Mouse (Mus musculus): ENCODE results near the gene Hcrtr1. TPM values are rescaled to one million over a fixed set of nuclear protein-coding genes. Genes with fewer than 3 reads are reported as not detected.
A peak's percentile ranks its signal among the peaks of the same experiment; 100 is the strongest.

The Hcrtr1 gene
- total RNA-seq (2021) = 1 to 10 TPM; 2.0 to 2.4 TPM

DNA sequence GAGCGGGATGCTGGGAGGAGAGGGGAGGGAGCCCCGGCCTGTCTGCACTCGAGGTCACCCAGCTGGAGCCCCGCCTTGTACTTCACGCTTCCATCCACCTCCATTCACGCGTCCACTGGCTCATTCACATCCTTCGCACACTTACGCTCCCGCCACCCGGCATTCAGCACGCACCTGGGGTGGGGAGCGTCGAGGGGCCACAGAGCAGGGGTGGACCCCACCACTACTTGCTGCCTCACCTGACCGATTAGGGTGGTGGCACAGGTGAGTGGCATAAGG lies at the start of gene Hcrtr1:
Gene Hcrtr1, minus strand, starts transcription at position 146 of the 279 bp plus-strand sequence.
- no peak for DNase-seq (ENCODE audit: low spot score in 2 of 2)
- intact Hi-C loops (cut with DNase I) = no loop called here

GRCm38 (mm10) chr4:130188806-130189297 lies 49.7 kb upstream of the Hcrtr1 start:
- DNase-seq (ENCODE audit: low spot score in 2 of 2) = peak; percentile 77 to 80
- intact Hi-C loops (cut with DNase I) = loop anchor here (1.0 to 2.0 kb wide), 2 partner anchors 51 to 230 kb away; no protein-coding TSS in a partner anchor

DNA sequence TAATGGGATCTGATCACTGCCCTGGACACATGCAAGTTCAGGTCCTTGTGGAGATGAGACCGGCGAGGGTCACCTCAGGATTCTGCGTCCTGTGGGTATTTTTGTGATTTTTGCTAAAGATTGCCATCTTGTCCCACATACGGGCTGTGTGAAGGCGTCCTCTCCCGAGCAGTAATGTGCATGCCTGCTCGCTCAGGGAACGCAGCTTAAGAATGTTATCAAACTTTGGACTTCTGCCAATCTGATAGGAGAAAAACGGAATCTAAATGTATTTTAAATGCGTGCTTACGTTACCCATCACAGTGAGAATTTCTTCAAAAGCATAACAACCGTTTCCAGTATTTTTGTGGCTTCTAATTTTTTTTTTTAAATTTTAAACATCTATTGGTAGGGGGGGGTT lies 47.7 kb upstream of the Hcrtr1 start:
- no peak for DNase-seq (ENCODE audit: low spot score in 2 of 2)
- intact Hi-C loops (cut with DNase I) = no loop called here

GRCm38 (mm10) chr4:130186450-130186849 lies 47.3 kb upstream of the Hcrtr1 start:
- intact Hi-C loops (cut with DNase I) = no loop called here
- no peak for DNase-seq (ENCODE audit: low spot score in 2 of 2)

DNA sequence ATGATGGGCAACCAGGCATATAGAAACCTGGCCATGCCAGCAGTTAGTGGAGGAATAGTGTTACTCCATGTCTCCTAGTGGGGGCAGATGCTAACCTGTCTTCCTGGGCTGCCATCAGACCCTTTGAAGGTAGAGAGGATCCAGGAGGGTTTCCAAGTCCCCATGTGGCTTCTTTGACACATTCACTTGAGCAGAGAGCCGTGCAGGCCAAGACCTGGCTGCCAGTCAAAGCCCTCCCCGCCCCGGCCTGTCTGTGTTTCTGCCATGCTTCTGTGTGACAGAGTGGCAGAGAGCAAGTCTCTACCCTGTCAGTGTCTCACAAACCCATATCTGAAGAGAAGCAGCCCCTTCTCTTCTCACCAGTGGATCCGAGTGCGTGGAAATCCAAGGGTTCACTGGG lies 44.7 kb upstream of the Hcrtr1 start:
- DNase-seq (ENCODE audit: low spot score in 2 of 2) = no peak
- intact Hi-C loops (cut with DNase I) = no loop called here

DNA sequence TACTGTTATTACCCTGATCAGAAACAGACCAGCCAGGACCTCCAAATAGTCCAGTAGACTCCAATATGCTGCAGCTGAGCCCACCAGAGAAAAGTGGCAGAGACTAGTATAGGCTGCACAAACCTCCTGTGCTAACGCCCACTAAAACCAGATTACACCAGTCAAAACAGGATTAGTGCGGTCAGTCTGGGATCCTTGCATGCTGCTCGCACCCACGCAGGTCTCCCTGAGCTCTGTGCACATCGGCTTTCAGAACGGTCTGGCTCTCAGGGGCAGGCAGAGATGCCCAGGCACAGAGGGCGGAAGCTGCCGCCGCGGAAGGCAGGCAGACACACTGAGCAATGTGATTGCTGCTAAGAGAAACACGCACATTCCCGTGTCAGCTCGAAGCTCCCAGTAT lies 43.9 kb upstream of the Hcrtr1 start:
- no peak for DNase-seq (ENCODE audit: low spot score in 2 of 2)
- intact Hi-C loops (cut with DNase I) = no loop called here

DNA sequence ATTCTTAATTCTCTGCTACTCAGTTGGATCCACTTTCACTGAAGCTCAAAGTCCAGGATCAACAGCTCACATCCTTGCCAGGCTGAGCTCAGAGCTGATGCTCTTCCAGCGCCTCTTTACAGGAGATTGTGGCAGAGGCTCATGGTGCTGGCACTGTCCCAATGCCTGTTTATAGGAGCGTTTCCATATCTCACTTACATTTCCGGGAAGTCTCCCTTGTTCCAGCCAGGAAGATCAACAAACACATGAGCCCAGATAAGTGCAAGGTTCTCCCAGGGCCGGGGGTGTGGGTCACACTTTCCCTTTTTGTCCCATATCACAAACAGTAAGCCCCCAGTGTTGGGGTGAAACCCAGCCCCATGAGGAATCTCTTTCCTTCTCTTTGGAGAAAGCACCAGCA lies 42.7 kb upstream of the Hcrtr1 start:
- no peak for DNase-seq (ENCODE audit: low spot score in 2 of 2)
- intact Hi-C loops (cut with DNase I) = no loop called here

DNA sequence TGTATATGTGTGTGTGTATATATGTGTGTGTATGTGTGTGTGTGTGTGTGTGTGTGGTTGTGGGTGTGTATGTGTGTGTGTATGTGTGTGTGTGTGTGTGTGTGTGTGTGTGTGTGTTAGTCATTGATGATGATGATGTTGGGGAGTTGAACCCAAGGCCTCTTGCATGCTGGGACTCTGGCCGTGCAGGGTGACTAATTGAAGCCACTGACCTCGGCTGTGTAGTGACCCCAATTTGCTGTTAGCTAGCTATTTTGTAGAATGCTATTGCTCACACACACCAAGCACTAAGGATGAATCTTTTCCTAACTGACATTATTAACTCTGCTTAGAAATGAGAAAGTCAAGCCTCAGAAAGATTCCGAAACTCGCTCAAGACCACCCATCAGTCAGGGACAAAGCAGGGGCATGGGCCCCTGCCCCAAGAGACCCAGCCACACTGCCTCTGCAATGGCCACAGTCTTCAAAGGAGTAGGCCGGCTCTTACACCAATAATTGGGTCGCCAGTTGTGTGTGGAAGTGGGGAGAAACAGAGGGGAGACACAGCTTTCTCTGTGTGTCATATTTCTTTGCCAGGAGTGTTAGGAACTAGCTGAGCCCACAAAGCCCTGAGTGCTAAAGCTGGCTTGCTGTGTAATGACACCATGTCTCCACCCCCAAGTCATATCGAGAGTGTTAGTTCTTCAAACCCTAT lies 41.9 kb upstream of the Hcrtr1 start:
- no peak for DNase-seq (ENCODE audit: low spot score in 2 of 2)
- intact Hi-C loops (cut with DNase I) = no loop called here

GRCm38 (mm10) chr4:130179876-130180275 lies 40.7 kb upstream of the Hcrtr1 start:
- intact Hi-C loops (cut with DNase I) = no loop called here
- no peak for DNase-seq (ENCODE audit: low spot score in 2 of 2)

DNA sequence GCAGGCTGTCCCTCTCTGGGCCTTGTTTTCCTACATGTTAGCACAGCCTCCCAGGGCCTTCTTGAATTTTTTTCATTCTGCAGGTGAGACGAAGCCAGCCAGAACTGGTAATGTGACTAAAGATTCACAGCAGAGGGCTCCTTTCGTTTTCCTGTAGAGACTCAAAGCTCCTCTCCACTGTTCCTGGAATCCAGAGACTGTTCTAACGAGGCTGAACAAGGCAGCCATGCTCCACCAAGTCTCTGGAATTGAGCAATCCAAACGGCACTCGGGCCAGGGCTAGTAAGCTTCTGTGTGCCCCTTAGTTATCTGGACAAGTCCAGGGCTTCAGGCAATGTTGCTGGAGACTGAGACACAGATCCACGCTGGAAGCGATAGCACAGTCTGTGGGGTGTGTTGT lies 38.4 kb upstream of the Hcrtr1 start:
- no peak for DNase-seq (ENCODE audit: low spot score in 2 of 2)
- intact Hi-C loops (cut with DNase I) = no loop called here

DNA sequence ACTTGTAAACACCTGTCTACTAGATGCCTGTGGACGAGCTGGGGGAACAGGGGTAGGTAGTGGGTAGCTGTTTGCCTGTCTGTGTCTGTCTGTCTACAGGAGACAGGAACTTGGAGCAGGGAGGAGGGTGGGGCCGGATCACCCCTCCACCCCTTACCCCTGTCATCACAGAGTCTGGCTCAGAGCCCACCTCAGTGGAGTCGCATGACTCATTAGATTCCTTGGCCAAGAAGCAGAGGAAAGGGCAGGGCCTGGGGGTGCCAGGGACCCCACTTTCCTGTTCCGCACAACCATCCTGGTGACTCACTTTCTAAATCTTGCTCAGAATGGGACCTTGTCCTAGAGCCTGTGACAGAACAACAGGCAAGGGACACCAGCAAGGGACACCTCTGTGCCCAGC lies 37.9 kb upstream of the Hcrtr1 start:
- DNase-seq (ENCODE audit: low spot score in 2 of 2) = no peak
- intact Hi-C loops (cut with DNase I) = no loop called here

DNA sequence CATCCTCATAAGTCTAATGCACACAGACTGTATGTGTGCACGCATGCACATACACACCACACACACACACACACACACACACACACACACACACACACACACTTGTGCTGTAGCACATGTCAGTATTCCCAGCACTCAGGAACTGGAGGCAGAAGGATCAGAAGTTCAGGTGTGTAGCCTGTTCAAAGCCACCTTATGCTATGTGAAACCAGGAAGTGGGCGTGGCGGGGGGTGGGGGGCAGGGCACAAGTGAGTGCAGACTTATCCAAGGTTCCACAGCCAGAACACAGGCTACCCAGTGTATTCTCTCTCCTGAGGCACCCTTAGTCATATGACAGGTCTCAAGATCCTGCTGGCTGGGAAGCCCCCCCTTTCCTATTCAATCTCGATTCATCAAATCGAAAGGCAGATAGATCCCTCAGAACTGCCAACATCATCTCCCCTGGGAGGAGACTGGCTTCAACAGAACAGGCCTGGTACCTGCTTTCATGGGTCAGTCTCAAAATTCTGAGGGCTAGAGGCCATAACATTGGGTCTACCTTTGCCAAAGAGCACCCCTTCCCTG lies 37.1 kb upstream of the Hcrtr1 start:
- no peak for DNase-seq (ENCODE audit: low spot score in 2 of 2)
- intact Hi-C loops (cut with DNase I) = no loop called here

DNA sequence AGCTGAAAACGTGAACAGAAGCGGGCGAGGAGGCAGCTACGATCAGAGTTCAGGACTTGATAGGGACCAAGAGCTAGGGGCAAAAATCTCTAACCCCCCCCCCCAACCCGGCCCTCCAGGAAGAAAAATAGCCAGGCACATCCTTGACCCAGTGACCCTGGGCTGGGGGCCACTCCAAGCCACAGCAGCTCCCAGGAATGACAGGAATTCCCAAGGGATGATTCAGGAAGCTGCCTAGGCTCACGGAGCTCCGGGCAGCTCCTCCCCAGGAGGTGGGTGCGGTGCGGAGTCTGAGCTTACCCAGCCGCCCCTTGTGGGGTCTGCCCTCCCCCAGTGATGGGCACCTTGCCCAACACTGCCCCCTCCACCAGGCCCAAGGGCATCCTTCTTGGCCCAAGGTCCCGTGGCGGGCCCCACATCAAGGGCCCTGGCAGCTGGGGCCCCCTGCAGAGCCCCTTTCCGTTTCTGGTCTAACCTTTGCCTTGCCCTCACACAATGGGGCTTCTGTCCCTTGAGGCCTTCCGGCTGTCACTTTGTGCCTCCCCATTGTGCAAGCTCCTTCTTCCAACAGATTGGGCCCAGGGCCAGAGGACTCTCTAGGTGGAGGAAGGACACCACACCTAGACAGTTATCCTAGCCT lies 36.0 kb upstream of the Hcrtr1 start, which contains the start of gene Tinagl1:
Gene Tinagl1, minus strand, starts transcription at position 51 of the 640 bp plus-strand sequence.
- intact Hi-C loops (cut with DNase I) = no loop called here
- DNase-seq (ENCODE audit: low spot score in 2 of 2) = no peak

- no peak for DNase-seq (ENCODE audit: low spot score in 2 of 2)
- intact Hi-C loops (cut with DNase I) = no loop called here
These were observed 35.3 kb upstream of the Hcrtr1 start for GRCm38 (mm10) chr4:130174335-130175031.

GRCm38 (mm10) chr4:130173911-130174311 lies 34.8 kb upstream of the Hcrtr1 start:
- DNase-seq (ENCODE audit: low spot score in 2 of 2) = no peak
- intact Hi-C loops (cut with DNase I) = no loop called here

- intact Hi-C loops (cut with DNase I) = no loop called here
- DNase-seq (ENCODE audit: low spot score in 2 of 2) = no peak
These were observed 34.1 kb upstream of the Hcrtr1 start for GRCm38 (mm10) chr4:130173060-130173822.

DNA sequence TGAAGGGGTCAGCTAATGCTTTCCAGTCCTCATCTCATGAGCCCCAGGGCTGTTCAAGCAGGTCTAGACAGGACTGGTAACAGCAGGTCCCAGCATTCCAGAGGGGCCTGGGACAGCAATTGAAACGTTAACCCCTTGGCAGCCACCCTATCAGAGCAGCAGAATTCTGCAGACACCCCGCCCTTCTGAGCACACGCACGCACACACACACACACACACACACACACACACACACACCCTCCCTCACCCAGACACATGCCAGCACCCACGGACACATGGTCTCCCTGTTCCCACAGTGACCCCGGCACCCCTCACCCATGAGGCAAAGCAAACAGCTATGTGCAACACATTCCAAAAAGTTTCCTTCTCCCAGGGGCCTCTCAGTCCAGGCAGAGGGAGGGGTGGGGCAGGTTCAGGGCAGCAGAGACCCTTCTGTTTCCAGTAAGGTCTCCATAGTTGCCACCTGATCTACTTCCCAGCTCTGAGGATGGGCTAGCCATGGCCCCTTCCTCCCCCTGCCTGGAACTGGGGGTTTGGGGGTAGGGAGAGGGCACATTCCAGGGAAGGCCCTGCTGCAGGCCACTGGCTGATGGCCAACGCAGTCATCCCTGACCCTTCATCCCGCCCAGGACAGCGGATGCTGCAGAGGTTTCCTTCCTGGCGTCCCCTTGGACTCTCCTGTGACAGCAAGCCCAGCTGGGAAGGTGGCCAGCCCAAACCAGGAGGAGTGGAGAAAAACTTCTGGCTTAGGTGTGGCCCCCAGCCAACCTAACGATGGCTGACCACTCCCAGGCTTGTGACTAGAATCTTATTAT lies 33.0 kb upstream of the Hcrtr1 start:
- intact Hi-C loops (cut with DNase I) = no loop called here
- DNase-seq (ENCODE audit: low spot score in 2 of 2) = no peak

- intact Hi-C loops (cut with DNase I) = no loop called here
- no peak for DNase-seq (ENCODE audit: low spot score in 2 of 2)
These were observed 31.2 kb upstream of the Hcrtr1 start for GRCm38 (mm10) chr4:130170362-130170761.

DNA sequence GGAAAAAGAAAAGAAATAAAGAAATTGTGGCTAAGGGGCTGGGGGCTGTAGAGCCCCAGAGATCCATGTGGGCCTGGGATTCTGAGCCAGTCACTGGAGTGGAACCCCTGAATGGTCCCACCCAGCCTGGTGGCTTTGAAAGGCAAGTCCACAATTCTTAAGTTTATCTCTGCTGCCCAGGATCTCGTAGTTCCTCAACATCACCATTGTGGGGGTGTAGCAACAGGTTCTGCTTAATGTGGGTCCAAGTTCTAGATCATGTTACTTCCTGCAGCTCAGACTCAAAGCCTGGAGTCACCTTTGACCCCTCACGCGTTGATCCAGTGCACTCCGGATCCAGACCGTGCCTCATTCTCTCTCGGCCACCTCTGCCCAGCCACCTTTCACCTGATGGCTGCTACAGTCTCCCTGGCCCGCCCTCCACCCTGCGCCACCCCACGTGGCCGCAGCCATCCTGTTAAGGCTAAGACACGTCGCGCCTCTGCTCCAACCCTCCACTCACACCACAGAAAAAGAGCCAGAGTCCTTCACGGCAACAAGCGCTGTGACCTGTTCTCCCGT lies 30.3 kb upstream of the Hcrtr1 start:
- intact Hi-C loops (cut with DNase I) = no loop called here
- DNase-seq (ENCODE audit: low spot score in 2 of 2) = no peak

Measured in left cerebral cortex, postnatal 36 days (tissue).